Mouse (Mus musculus): ENCODE measurements around the gene Clec16a. TPM values are rescaled to one million over a fixed set of nuclear protein-coding genes. Genes with fewer than 3 reads are reported as not detected.
A peak's percentile ranks its signal among the peaks of the same experiment; 100 is the strongest.

Clec16a gene
- total and polyA plus RNA-seq, 3 experiments = 20.0 to 24.2 (median 20.5) TPM

- H3K36me3 ChIP-seq (replicated peaks in 1 of 2; ENCODE audit: control insufficient read depth in 1 of 2, insufficient read depth in 1 of 2, low read length in 1 of 2) = peaks cover 0 to 24% of the 10 kb centered on the region in 2 experiments
- TF ChIP-seq MEF2A (IDR thresholded peaks at IDR 0.05; ENCODE audit: borderline replicate concordance, low read depth, low read length) = peak; percentile 74
- TF ChIP-seq CHD2 (IDR thresholded peaks at IDR 0.05; ENCODE audit: low read length) = peak; percentile 53; the same call in 1 of the 2 replicates
- TF ChIP-seq POLR2AphosphoS2 (IDR thresholded peaks at IDR 0.05; ENCODE audit: low read depth, low read length) = peak; percentile 98
- no peak for TF ChIP-seq USF2 (conservative IDR thresholded peaks at IDR 0.05; ENCODE audit: low read depth, low read length)
- no peak for TF ChIP-seq RAD21 (IDR thresholded peaks at IDR 0.05; ENCODE audit: low read depth, low read length)
- TF ChIP-seq NRF1 (IDR thresholded peaks at IDR 0.05; ENCODE audit: low read depth, low read length) = peak; percentile 91
- TF ChIP-seq POLR2A (IDR thresholded peaks at IDR 0.05; ENCODE audit: low read depth, low read length) = peak; percentile 98
- TF ChIP-seq MYC (IDR thresholded peaks at IDR 0.05; ENCODE audit: low read depth, low read length) = peak; percentile 81
- no peak; the same call in none of the 2 replicates for TF ChIP-seq RCOR1 (conservative IDR thresholded peaks at IDR 0.05; ENCODE audit: low read depth, low read length)
- no peak for TF ChIP-seq PAX5 (IDR thresholded peaks at IDR 0.05; ENCODE audit: low read length)
- TF ChIP-seq USF1 (IDR thresholded peaks at IDR 0.05; ENCODE audit: low read depth, low read length) = no peak
- peak; percentile 59 for TF ChIP-seq HCFC1 (IDR thresholded peaks at IDR 0.05; ENCODE audit: low read depth, low read length)
- no peak for TF ChIP-seq ZKSCAN1 (IDR thresholded peaks at IDR 0.05; ENCODE audit: borderline replicate concordance, low read depth, low read length)
- peak; percentile 99 for TF ChIP-seq IRF4 (IDR thresholded peaks at IDR 0.05; ENCODE audit: low read depth, low read length)
- no peak for TF ChIP-seq JUN (IDR thresholded peaks at IDR 0.05; ENCODE audit: insufficient read depth, low read depth, low read length)
- TF ChIP-seq KAT2A (IDR thresholded peaks at IDR 0.05; ENCODE audit: insufficient replicate concordance, low read length) = no peak
- TF ChIP-seq SMC3 (IDR thresholded peaks at IDR 0.05; ENCODE audit: low read depth, low read length) = no peak
- peak; percentile 68; the same call in 1 of the 2 replicates for TF ChIP-seq MAZ (IDR thresholded peaks at IDR 0.05; ENCODE audit: low read depth, low read length)
- TF ChIP-seq ELF1 (IDR thresholded peaks at IDR 0.05; ENCODE audit: low read depth, low read length) = peak; percentile 68
- no peak; the same call in 1 of the 2 replicates for TF ChIP-seq BHLHE40 (IDR thresholded peaks at IDR 0.05; ENCODE audit: low read depth, low read length)
- peak; percentile 90 for TF ChIP-seq TCF12 (IDR thresholded peaks at IDR 0.05; ENCODE audit: low read depth, low read length)
- peak; percentile 85 for TF ChIP-seq EP300 (IDR thresholded peaks at IDR 0.05; ENCODE audit: low read length)
- peak; percentile 96 for TF ChIP-seq TBP (conservative IDR thresholded peaks at IDR 0.05; ENCODE audit: low read depth, low read length)
- no peak for TF ChIP-seq CTCF (conservative IDR thresholded peaks at IDR 0.05 in 1 of 2, IDR thresholded peaks at IDR 0.05 in 1 of 2; ENCODE audit: low read depth in 2 of 2, low read length in 2 of 2)
- no peak for TF ChIP-seq ZC3H11A (IDR thresholded peaks at IDR 0.05; ENCODE audit: low read depth, low read length)
- TF ChIP-seq NELFE (IDR thresholded peaks at IDR 0.05; ENCODE audit: low read depth, low read length) = peak; percentile 99
- no peak for TF ChIP-seq JUND (conservative IDR thresholded peaks at IDR 0.05; ENCODE audit: low read depth, low read length)
- TF ChIP-seq CHD1 (IDR thresholded peaks at IDR 0.05; ENCODE audit: low read depth, low read length) = peak; percentile 67; the same call in 1 of the 2 replicates
- peak; percentile 99 for TF ChIP-seq ZMIZ1 (IDR thresholded peaks at IDR 0.05; ENCODE audit: low read depth, low read length)
- TF ChIP-seq UBTF (IDR thresholded peaks at IDR 0.05; ENCODE audit: low read depth, low read length) = peak; percentile 47
- no peak for TF ChIP-seq E2F4 (IDR thresholded peaks at IDR 0.05; ENCODE audit: insufficient replicate concordance, low read depth, low read length)
- no peak for TF ChIP-seq MAFK (IDR thresholded peaks at IDR 0.05; ENCODE audit: insufficient replicate concordance, low read length)
- peak; percentile 79 for TF ChIP-seq MAX (IDR thresholded peaks at IDR 0.05; ENCODE audit: low read length)
- peak; percentile 92 for TF ChIP-seq ETS1 (conservative IDR thresholded peaks at IDR 0.05; ENCODE audit: low read depth, low read length)
- TF ChIP-seq SIN3A (IDR thresholded peaks at IDR 0.05; ENCODE audit: low read length) = peak; percentile 59; the same call in 1 of the 2 replicates
- TF ChIP-seq GABPA (IDR thresholded peaks at IDR 0.05; ENCODE audit: insufficient replicate concordance, low read depth, low read length) = no peak
- TF ChIP-seq MXI1 (IDR thresholded peaks at IDR 0.05; ENCODE audit: low read depth, low read length) = peak; percentile 67
- TF ChIP-seq ZNF384 (IDR thresholded peaks at IDR 0.05; ENCODE audit: low read depth, low read length) = 0 out of 2 replicates have a peak, but pooled peaks have one; percentile 5
- peaks cover 37 to 56% of the 10 kb centered on the region in 2 experiments for H3K4me1 ChIP-seq (ENCODE audit: control insufficient read depth in 1 of 2, insufficient read depth in 2 of 2)
- H3K27ac ChIP-seq (ENCODE audit: insufficient read depth, low read depth) = peak within 1 kb of the TSS; percentile 89
- peaks cover 16% of the 10 kb centered on the region for H3K79me2 ChIP-seq (replicated peaks; ENCODE audit: control insufficient read depth, extremely low read depth, insufficient read depth, poor library complexity, severe bottlenecking)
- peak within 1 kb of the TSS; percentile 64 for H3K4me2 ChIP-seq (ENCODE audit: insufficient read depth, low read depth, poor library complexity, severe bottlenecking)
- no peaks in the 10 kb centered on the region for H3K27me3 ChIP-seq (replicated peaks)
- in situ Hi-C loops (cut with MboI; ENCODE audit: low pct_ligation_motif_present, low pct_unique_long_range_greater_than_20kb, low sequenced_read_pairs) = loop anchor here (5.0 kb wide), 2 partner anchors 118 to 213 kb away; no protein-coding TSS in a partner anchor
- peak within 1 kb of the TSS; percentile 84 to 99 (median 96) for H3K4me3 ChIP-seq (replicated peaks in 1 of 3; ENCODE audit: low read depth in 2 of 3, low read length in 2 of 3, poor library complexity in 1 of 3)
- H3K9me3 ChIP-seq (replicated peaks; ENCODE audit: low read length) = no peaks in the 10 kb centered on the region
- dilution Hi-C loops (cut with MboI; ENCODE audit: extremely low pct_ligation_motif_present, extremely low pct_unique_long_range_greater_than_20kb, low sequenced_read_pairs) = no loop called here
- peak; percentile 98 for DNase-seq (ENCODE audit: extremely low read depth)
- peak within 1 kb of the TSS; percentile 89 for H3K9ac ChIP-seq (ENCODE audit: insufficient read depth, low read depth)
Observed at GRCm38 (mm10) chr16:10785371-10786231, 240.5 kb downstream of the Clec16a start, which contains the start of gene Socs1. Socs1 (minus strand) TSS chr16:10785536.
